Mouse (Mus musculus) CH12F3 (cell line): ENCODE measurements around the gene Rtn4rl2.

Experiments
- in situ Hi-C: fragments of 300-500 bp; cut with MboI; formaldehyde crosslinking; loops from 2 replicates; pipeline ENCODE4 v1.14.3; 2020; ENCODE audit warnings: low sequenced_read_pairs

Gene Rtn4rl2

GRCm38 (mm10) chr2:84885084-84886055 is 1.1 kb downstream of the Rtn4rl2 start:
- in situ Hi-C loops = no loop called here

GRCm38 (mm10) chr2:84884611-84885010 is 1.9 kb downstream of the Rtn4rl2 start:
- in situ Hi-C loops = no loop called here

- in situ Hi-C loops = no loop called here
Measured at GRCm38 (mm10) chr2:84883942-84884341, 2.6 kb downstream of the Rtn4rl2 start.

GRCm38 (mm10) chr2:84883530-84883929 is 3.0 kb downstream of the Rtn4rl2 start:
- in situ Hi-C loops = no loop called here

GRCm38 (mm10) chr2:84883084-84883483 is 3.4 kb downstream of the Rtn4rl2 start:
- in situ Hi-C loops = no loop called here

GRCm38 (mm10) chr2:84882606-84883005 is 3.9 kb downstream of the Rtn4rl2 start:
- in situ Hi-C loops = no loop called here

- in situ Hi-C loops = no loop called here
Measured at GRCm38 (mm10) chr2:84880590-84880989, 5.9 kb downstream of the Rtn4rl2 start.

GRCm38 (mm10) chr2:84875842-84876241 is 10.7 kb downstream of the Rtn4rl2 start:
- in situ Hi-C loops = no loop called here

GRCm38 (mm10) chr2:84872105-84872716 is 14.3 kb downstream of the Rtn4rl2 start:
- in situ Hi-C loops = no loop called here

GRCm38 (mm10) chr2:84870623-84871160 is 15.8 kb downstream of the Rtn4rl2 start:
- in situ Hi-C loops = no loop called here

GRCm38 (mm10) chr2:84868977-84869376 is 17.5 kb downstream of the Rtn4rl2 start:
- in situ Hi-C loops = no loop called here

GRCm38 (mm10) chr2:84868521-84868943 is 18.0 kb downstream of the Rtn4rl2 start:
- in situ Hi-C loops = no loop called here

- in situ Hi-C loops = no loop called here
Measured at GRCm38 (mm10) chr2:84865616-84866571, 20.6 kb downstream of the Rtn4rl2 start.

- in situ Hi-C loops = no loop called here
Measured at GRCm38 (mm10) chr2:84862231-84862630, 24.3 kb downstream of the Rtn4rl2 start.

GRCm38 (mm10) chr2:84861430-84861829 is 25.1 kb downstream of the Rtn4rl2 start:
- in situ Hi-C loops = no loop called here

GRCm38 (mm10) chr2:84859991-84860780 is 26.3 kb downstream of the Rtn4rl2 start:
- in situ Hi-C loops = no loop called here

- in situ Hi-C loops = no loop called here
Measured at GRCm38 (mm10) chr2:84858551-84858950, 28.0 kb downstream of the Rtn4rl2 start.

- in situ Hi-C loops = no loop called here
Measured at GRCm38 (mm10) chr2:84855732-84856131, 30.8 kb downstream of the Rtn4rl2 start.

GRCm38 (mm10) chr2:84851130-84852040 is 35.1 kb downstream of the Rtn4rl2 start:
- in situ Hi-C loops = no loop called here
